Mouse (Mus musculus) C2C12 (cell line): ENCODE measurements around the gene Fkbp11. TPM values are rescaled to one million over a fixed set of nuclear protein-coding genes. Genes with fewer than 3 reads are reported as not detected.
A peak's percentile ranks its signal among the peaks of the same experiment; 100 is the strongest.

Source experiments
- H3K27me3 ChIP-seq: one replicate; pipeline ENCODE4 v1.6.1; 2011; ENCODE audit not compliant: control insufficient read depth, insufficient read depth, insufficient read length
- H3K36me3 ChIP-seq: one replicate; pipeline ENCODE4 v1.6.1; 2011; ENCODE audit not compliant: control insufficient read depth, insufficient read depth
- H3K4me3 ChIP-seq: one replicate; pipeline ENCODE4 v1.5.1; 2011; ENCODE audit warnings: mild to moderate bottlenecking, control low read depth; ENCODE audit not compliant: poor library complexity, insufficient read depth, severe bottlenecking
- H3K79me2 ChIP-seq: one replicate; pipeline ENCODE4 v1.6.1; 2011; ENCODE audit not compliant: control insufficient read depth, insufficient read depth
- H3K79me3 ChIP-seq: one replicate; pipeline ENCODE4 v1.6.1; 2011; ENCODE audit warnings: low read depth, control low read depth
- H3ac ChIP-seq: one replicate; pipeline ENCODE3; 2011; ENCODE audit warnings: low read depth; ENCODE audit not compliant: control insufficient read depth, insufficient read length
- CEBPB ChIP-seq: IDR thresholded peaks from one replicate; pipeline ENCODE4 v1.6.1; 2011; ENCODE audit warnings: low read depth, mild to moderate bottlenecking, control low read depth, moderate library complexity
- CTCF ChIP-seq: IDR thresholded peaks from one replicate; pipeline ENCODE4 v1.5.1; 2011; ENCODE audit not compliant: control insufficient read depth, insufficient read depth, insufficient read length
- FOSL1 ChIP-seq: IDR thresholded peaks from one replicate; pipeline ENCODE4 v1.8.0; 2011; ENCODE audit warnings: mild to moderate bottlenecking, low read length; ENCODE audit not compliant: poor library complexity, insufficient read depth, severe bottlenecking
- MAX ChIP-seq: IDR thresholded peaks from one replicate; pipeline ENCODE4 v1.6.1; 2011; ENCODE audit warnings: mild to moderate bottlenecking, control low read depth
- MYOD1 ChIP-seq: IDR thresholded peaks from one replicate; pipeline ENCODE4 v1.6.1; 2011; ENCODE audit warnings: low read depth; ENCODE audit not compliant: control insufficient read depth, insufficient read length
- MYOG ChIP-seq: IDR thresholded peaks from one replicate; pipeline ENCODE4 v1.6.1; 2011; ENCODE audit not compliant: control insufficient read depth, insufficient read length; ENCODE audit errors: extremely low read depth
- USF1 ChIP-seq: IDR thresholded peaks from one replicate; pipeline ENCODE4 v1.6.1; 2011; ENCODE audit warnings: low read depth, mild to moderate bottlenecking, control low read depth, moderate library complexity
- polyA plus RNA-seq: library from polyadenylated mRNA; unstranded; fragments of >200 nt; fragmentation: generic; extraction: Trizol; gene quantifications from one replicate; pipeline ENCODE4 v1.2.1, GENCODE M21; 2012; ENCODE audit warnings: missing spikeins

Gene Fkbp11
- polyA plus RNA-seq, 1 experiment = 103 TPM

DNA sequence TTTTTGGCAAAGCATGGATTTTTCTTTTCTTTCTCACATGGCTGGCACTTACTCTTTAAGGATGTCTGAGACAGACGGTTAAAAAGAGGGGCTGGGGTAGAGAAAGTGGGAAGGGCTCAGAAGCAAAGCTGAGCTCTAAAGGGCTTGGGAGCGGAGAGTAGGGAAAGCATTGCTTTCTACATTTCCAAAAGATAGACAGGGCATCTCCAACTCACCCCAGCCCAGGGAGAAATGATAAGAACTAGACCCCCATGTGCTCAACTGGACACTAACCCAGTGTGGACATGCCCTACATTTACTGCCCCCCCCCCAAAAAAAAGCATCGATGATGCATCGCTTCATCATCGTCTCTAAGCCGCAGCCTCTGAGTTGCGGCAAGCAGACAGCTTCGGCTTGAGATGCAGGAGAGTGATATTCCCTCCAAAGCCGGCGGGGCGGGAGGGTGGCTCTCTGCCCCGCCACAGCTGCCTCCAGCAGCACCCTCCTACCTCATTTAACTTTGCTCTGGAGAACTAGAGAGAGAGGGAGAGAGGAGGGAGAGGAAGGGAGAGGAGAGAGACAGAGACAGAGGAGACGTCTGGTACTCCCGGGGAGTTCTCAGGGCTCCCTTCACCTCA, 52.3 kb downstream of the Fkbp11 start:
- H3K27me3 ChIP-seq = no peaks in the 10 kb centered on the region
- H3K36me3 ChIP-seq = peaks cover 5% of the 10 kb centered on the region
- H3K79me2 ChIP-seq = no peaks in the 10 kb centered on the region
- no peaks in the 10 kb centered on the region for H3K79me3 ChIP-seq
- H3K4me3 ChIP-seq = peak overlapping the region; percentile 37
- no peak for TF ChIP-seq CEBPB
- H3ac ChIP-seq = peak overlapping the region; percentile 47

- no peaks in the 10 kb centered on the region for H3K27me3 ChIP-seq
- peak overlapping the region; percentile 38 for H3ac ChIP-seq
- H3K79me3 ChIP-seq = no peaks in the 10 kb centered on the region
- TF ChIP-seq USF1 (no peak), CTCF (no peak), CEBPB (no peak), MYOD1 (no peak), MAX (no peak), MYOG (no peak), FOSL1 (no peak)
- H3K4me3 ChIP-seq = no peak overlapping the region
- no peaks in the 10 kb centered on the region for H3K79me2 ChIP-seq
- peaks cover 5% of the 10 kb centered on the region for H3K36me3 ChIP-seq
Measured at GRCm38 (mm10) chr15:98674994-98675545, 52.9 kb downstream of the Fkbp11 start.

Other genes with a start within 250 kb of the Fkbp11 start
- not detected for gene Lalba, start 245.5 kb downstream of the Fkbp11 start, polyA plus RNA-seq
- gene Olfr279, start 235.8 kb downstream of the Fkbp11 start, polyA plus RNA-seq = not detected
- gene Kansl2, start 193.9 kb downstream of the Fkbp11 start, polyA plus RNA-seq = 178 TPM
- gene Ccnt1, start 157.3 kb downstream of the Fkbp11 start, polyA plus RNA-seq = 13.4 TPM
- 0.09 TPM for gene 4930415O20Rik, start 157.2 kb downstream of the Fkbp11 start, polyA plus RNA-seq
- gene Adcy6, start 118.1 kb downstream of the Fkbp11 start, polyA plus RNA-seq = 52.6 TPM
- 112 TPM for gene Cacnb3, start 97.4 kb downstream of the Fkbp11 start, polyA plus RNA-seq
- 140 TPM for gene Ddx23, start 65.3 kb downstream of the Fkbp11 start, polyA plus RNA-seq
- gene Rnd1, start 50.7 kb downstream of the Fkbp11 start, polyA plus RNA-seq = 10.5 TPM
- gene Ccdc65, start 20.0 kb downstream of the Fkbp11 start, polyA plus RNA-seq = 0.48 TPM
- gene Arf3, start 35.0 kb upstream of the Fkbp11 start, polyA plus RNA-seq = 126 TPM
- gene Wnt10b, start 50.0 kb upstream of the Fkbp11 start, polyA plus RNA-seq = 14.5 TPM
- gene Wnt1, start 61.7 kb upstream of the Fkbp11 start, polyA plus RNA-seq = 0.09 TPM
- 0.11 TPM for gene Ddn, start 81.3 kb upstream of the Fkbp11 start, polyA plus RNA-seq
- gene Prkag1, start 103.3 kb upstream of the Fkbp11 start, polyA plus RNA-seq = 132 TPM
- 23.8 TPM for gene Kmt2d, start 143.0 kb upstream of the Fkbp11 start, polyA plus RNA-seq
- gene Rhebl1, start 166.3 kb upstream of the Fkbp11 start, polyA plus RNA-seq = 9.7 TPM
- gene Dhh, start 170.3 kb upstream of the Fkbp11 start, polyA plus RNA-seq = 0.16 TPM
- 18.0 TPM for gene Lmbr1l, start 190.0 kb upstream of the Fkbp11 start, polyA plus RNA-seq
- 3,512 TPM for gene Tuba1b, start 206.4 kb upstream of the Fkbp11 start, polyA plus RNA-seq
- 0.22 TPM for gene Gm49450, start 225.4 kb upstream of the Fkbp11 start, polyA plus RNA-seq
- gene Tuba1a, start 225.5 kb upstream of the Fkbp11 start, polyA plus RNA-seq = 2,758 TPM